Mouse (Mus musculus): ENCODE measurements around the gene Cplx3. TPM values are rescaled to one million over a fixed set of nuclear protein-coding genes. Genes with fewer than 3 reads are reported as not detected.

Cplx3 gene
- polyA plus RNA-seq, 2 experiments = not detected

DNA sequence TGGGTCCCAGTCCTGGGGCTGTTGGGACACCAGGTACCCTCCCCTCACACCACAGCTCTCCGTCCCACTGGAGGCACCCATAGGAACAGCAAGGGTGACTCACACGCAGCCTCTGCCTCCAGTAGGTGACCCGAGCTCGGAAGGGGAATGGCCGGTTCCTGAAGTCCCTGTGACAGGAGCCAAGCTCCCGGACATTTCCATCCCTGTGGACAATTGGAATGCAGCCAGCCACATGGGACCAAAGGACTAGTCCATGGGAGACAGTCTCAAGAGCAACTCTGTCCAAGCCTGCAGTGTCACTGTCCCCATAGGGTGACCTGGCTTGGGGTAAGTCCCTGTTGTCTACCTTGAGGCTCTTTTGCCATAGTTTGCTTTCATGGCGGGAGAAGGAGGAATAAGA is 7.9 kb upstream of the Cplx3 start:
- WGBS (ENCODE audit: insufficient replicate concordance) = 66% methylated on average over 7 of the region's 7 CpGs
- H3K9ac ChIP-seq (replicated peaks) = no peak overlapping the region
- no peak overlapping the region for H3K4me3 ChIP-seq (ENCODE audit: insufficient read depth in 1 of 2, low read depth in 2 of 2, low read length in 2 of 2)
- no peaks in the 10 kb centered on the region for H3K9me3 ChIP-seq (ENCODE audit: control insufficient read depth, low read length)
- TF ChIP-seq CTCF (IDR thresholded peaks at IDR 0.05; ENCODE audit: low read depth) (no peak), EP300 (IDR thresholded peaks at IDR 0.05; ENCODE audit: low read depth) (no peak)
- H3K27ac ChIP-seq = no peak overlapping the region
- DNase-seq (ENCODE audit: low read depth in 3 of 3, low spot score in 3 of 3) = no peak
- no peak overlapping the region for H3K4me2 ChIP-seq (ENCODE audit: low read depth)
- H3K36me3 ChIP-seq (replicated peaks; ENCODE audit: control insufficient read depth, insufficient read depth, low read depth) = no peaks in the 10 kb centered on the region
- H3K27me3 ChIP-seq (ENCODE audit: control insufficient read depth, insufficient read depth, low read length) = no peaks in the 10 kb centered on the region
- ATAC-seq (ENCODE audit: insufficient read depth) = no peak
- H3K4me1 ChIP-seq (replicated peaks; ENCODE audit: control insufficient read depth in 2 of 2, insufficient read depth in 2 of 2, low read length in 1 of 2) = no peaks in the 10 kb centered on the region; a peak in 1 of 4 replicates

DNA sequence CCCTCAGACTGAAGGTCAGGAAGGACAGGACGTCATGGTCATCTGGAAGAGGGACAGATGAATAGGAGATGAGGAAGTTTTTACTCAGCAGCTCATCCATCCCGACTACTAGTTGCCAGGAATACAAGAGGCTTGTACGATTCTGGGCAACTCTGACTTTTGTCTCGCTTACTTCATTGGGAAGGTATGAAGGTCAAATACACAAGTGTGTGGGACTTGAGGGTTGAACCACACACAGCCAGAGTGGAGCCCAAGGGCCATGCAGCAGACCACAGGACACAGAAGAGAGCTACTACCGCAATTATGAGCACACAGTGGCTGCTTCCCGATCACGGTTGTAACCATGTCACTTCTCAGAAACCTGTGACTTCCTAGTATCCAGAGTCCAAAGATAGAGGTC is 6.5 kb upstream of the Cplx3 start:
- Histone ChIP-seq H3K36me3 (replicated peaks; ENCODE audit: control insufficient read depth, insufficient read depth, low read depth) (no peaks in the 10 kb centered on the region), H3K4me3 (ENCODE audit: insufficient read depth in 1 of 2, low read depth in 2 of 2, low read length in 2 of 2) (no peak overlapping the region), H3K27ac (no peak overlapping the region), H3K4me1 (replicated peaks; ENCODE audit: control insufficient read depth in 2 of 2, insufficient read depth in 2 of 2, low read length in 1 of 2) (no peaks in the 10 kb centered on the region; a peak in 1 of 4 replicates), H3K9ac (replicated peaks) (no peak overlapping the region), H3K9me3 (ENCODE audit: control insufficient read depth, low read length) (no peaks in the 10 kb centered on the region), H3K4me2 (ENCODE audit: low read depth) (no peak overlapping the region), H3K27me3 (ENCODE audit: control insufficient read depth, insufficient read depth, low read length) (no peaks in the 10 kb centered on the region; the same call in 1 of the 2 replicates)
- no peak for TF ChIP-seq CTCF (IDR thresholded peaks at IDR 0.05; ENCODE audit: low read depth)
- TF ChIP-seq EP300 (IDR thresholded peaks at IDR 0.05; ENCODE audit: low read depth) = no peak
- WGBS (ENCODE audit: insufficient replicate concordance) = 62% methylated on average over 7 of the region's 7 CpGs
- ATAC-seq (ENCODE audit: insufficient read depth) (no peak), DNase-seq (ENCODE audit: low read depth in 3 of 3, low spot score in 3 of 3) (no peak)

GRCm38 (mm10) chr9:57610359-57610826 is 4.3 kb upstream of the Cplx3 start:
- Histone ChIP-seq H3K4me3 (ENCODE audit: insufficient read depth in 1 of 2, low read depth in 2 of 2, low read length in 2 of 2) (no peak overlapping the region), H3K36me3 (replicated peaks; ENCODE audit: control insufficient read depth, insufficient read depth, low read depth) (no peaks in the 10 kb centered on the region), H3K27me3 (ENCODE audit: control insufficient read depth, insufficient read depth, low read length) (peaks cover 9% of the 10 kb centered on the region), H3K9ac (replicated peaks) (no peak overlapping the region), H3K9me3 (ENCODE audit: control insufficient read depth, low read length) (no peaks in the 10 kb centered on the region), H3K4me2 (ENCODE audit: low read depth) (no peak overlapping the region), H3K27ac (no peak overlapping the region), H3K4me1 (replicated peaks; ENCODE audit: control insufficient read depth in 2 of 2, insufficient read depth in 2 of 2, low read length in 1 of 2) (no peaks in the 10 kb centered on the region)
- ATAC-seq (ENCODE audit: insufficient read depth) (no peak), DNase-seq (ENCODE audit: low read depth in 3 of 3, low spot score in 3 of 3) (no peak)
- WGBS (ENCODE audit: insufficient replicate concordance) = 55% methylated on average over 3 of the region's 3 CpGs
- TF ChIP-seq EP300 (IDR thresholded peaks at IDR 0.05; ENCODE audit: low read depth) = no peak
- TF ChIP-seq CTCF (IDR thresholded peaks at IDR 0.05; ENCODE audit: low read depth) = no peak

GRCm38 (mm10) chr9:57609803-57610202 is 3.7 kb upstream of the Cplx3 start:
- 34% methylated on average over 3 of the region's 3 CpGs for WGBS (ENCODE audit: insufficient replicate concordance)
- H3K27me3 ChIP-seq (ENCODE audit: control insufficient read depth, insufficient read depth, low read length) = peaks cover 10% of the 10 kb centered on the region

DNA sequence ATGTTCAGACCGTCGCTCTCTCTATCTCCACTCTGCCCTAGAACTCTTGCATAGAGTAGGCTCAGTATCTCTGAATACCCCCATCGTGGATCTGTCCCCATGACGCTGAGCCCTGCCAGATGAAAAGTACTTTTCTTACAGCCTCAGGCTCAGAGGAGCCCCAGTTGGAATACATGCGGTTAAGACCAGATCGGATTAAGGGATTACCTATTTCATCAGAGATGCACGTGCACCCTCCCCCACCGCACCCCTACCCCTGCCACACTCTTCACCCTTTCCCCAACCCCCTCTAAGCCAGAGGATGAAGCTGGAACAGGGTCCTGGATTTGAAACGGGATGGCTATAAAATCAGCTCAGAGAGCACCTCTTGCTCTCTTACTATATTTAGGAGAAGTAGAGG is 578 bp downstream of the Cplx3 start:
- TF ChIP-seq EP300 (IDR thresholded peaks at IDR 0.05; ENCODE audit: low read depth) (no peak), CTCF (IDR thresholded peaks at IDR 0.05; ENCODE audit: low read depth) (no peak)
- H3K27me3 ChIP-seq (ENCODE audit: control insufficient read depth, insufficient read depth, low read length) = peaks cover 13% of the 10 kb centered on the region
- no peak for ATAC-seq (ENCODE audit: insufficient read depth)

More at GRCm38 (mm10) chr9:57609803-57610202, 3.7 kb upstream of the Cplx3 start:
- Histone ChIP-seq H3K36me3 (replicated peaks; ENCODE audit: control insufficient read depth, insufficient read depth, low read depth) (no peaks in the 10 kb centered on the region), H3K9ac (replicated peaks) (no peak overlapping the region), H3K27ac (no peak overlapping the region), H3K4me3 (ENCODE audit: insufficient read depth in 1 of 2, low read depth in 2 of 2, low read length in 2 of 2) (no peak overlapping the region), H3K4me1 (replicated peaks; ENCODE audit: control insufficient read depth in 2 of 2, insufficient read depth in 2 of 2, low read length in 1 of 2) (no peaks in the 10 kb centered on the region), H3K9me3 (ENCODE audit: control insufficient read depth, low read length) (no peaks in the 10 kb centered on the region), H3K4me2 (ENCODE audit: low read depth) (no peak overlapping the region)
- TF ChIP-seq EP300 (IDR thresholded peaks at IDR 0.05; ENCODE audit: low read depth) = no peak
- TF ChIP-seq CTCF (IDR thresholded peaks at IDR 0.05; ENCODE audit: low read depth) = no peak
- ATAC-seq (ENCODE audit: insufficient read depth) (no peak), DNase-seq (ENCODE audit: low read depth in 3 of 3, low spot score in 3 of 3) (no peak)

More for the DNA sequence above, 578 bp downstream of the Cplx3 start:
- Histone ChIP-seq H3K9me3 (ENCODE audit: control insufficient read depth, low read length) (no peaks in the 10 kb centered on the region), H3K36me3 (replicated peaks; ENCODE audit: control insufficient read depth, insufficient read depth, low read depth) (no peaks in the 10 kb centered on the region), H3K4me1 (replicated peaks; ENCODE audit: control insufficient read depth in 2 of 2, insufficient read depth in 2 of 2, low read length in 1 of 2) (peaks cover 1 to 6% of the 10 kb centered on the region in 2 experiments; a peak in 3 of 4 replicates), H3K4me3 (ENCODE audit: insufficient read depth in 1 of 2, low read depth in 2 of 2, low read length in 2 of 2) (no peak overlapping the region), H3K4me2 (ENCODE audit: low read depth) (no peak overlapping the region), H3K27ac (no peak overlapping the region), H3K9ac (replicated peaks) (no peak overlapping the region)
- no peak for DNase-seq (ENCODE audit: low read depth in 3 of 3, low spot score in 3 of 3)
- WGBS (ENCODE audit: insufficient replicate concordance) = 22% methylated on average over 9 of the region's 9 CpGs
